Mouse (Mus musculus): ENCODE data around the gene Vmn2r33. TPM values are rescaled to one million over a fixed set of nuclear protein-coding genes. Genes with fewer than 3 reads are reported as not detected.

Vmn2r33 gene
- polyA plus RNA-seq (2014; fragmentation: Illumina TruSeq; extraction: RNeasy Lipid Tissue Mini Kit (QIAGEN cat#74804); ENCODE audit: low read depth, low replicate concordance): not detected

DNA sequence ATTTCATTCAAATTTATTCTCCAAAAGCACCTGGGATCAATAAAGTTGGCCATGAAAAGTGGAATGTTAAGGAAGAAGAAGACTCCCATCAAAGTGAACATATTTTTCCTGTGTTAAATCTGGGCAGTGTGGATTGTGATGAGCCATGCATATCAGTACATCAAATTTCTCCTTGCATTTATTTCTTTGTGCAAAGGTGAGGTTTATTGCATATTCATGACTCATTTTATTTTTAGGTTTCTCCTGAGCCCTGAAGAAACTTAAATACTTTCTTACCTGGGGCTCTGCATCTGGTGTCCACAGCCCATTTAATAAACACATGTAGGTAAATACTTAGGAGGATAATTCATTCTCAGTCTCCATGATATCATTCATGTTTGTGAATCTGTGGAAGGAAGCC, at the start of gene Vmn2r33:
Vmn2r33 (minus strand) TSS at position 101 of the 400 bp plus-strand sequence.

Other genes starting within 250 kb of the Vmn2r33 start
- not detected for gene Vmn2r30, start 229.2 kb downstream of the Vmn2r33 start, polyA plus RNA-seq (2014; fragmentation: Illumina TruSeq; extraction: RNeasy Lipid Tissue Mini Kit (QIAGEN cat#74804); ENCODE audit: low read depth, low replicate concordance)
- not detected for gene Gm45783, start 192.2 kb downstream of the Vmn2r33 start, polyA plus RNA-seq (2014; fragmentation: Illumina TruSeq; extraction: RNeasy Lipid Tissue Mini Kit (QIAGEN cat#74804); ENCODE audit: low read depth, low replicate concordance)
- not detected for gene Vmn2r31, start 167.1 kb downstream of the Vmn2r33 start, polyA plus RNA-seq (2014; fragmentation: Illumina TruSeq; extraction: RNeasy Lipid Tissue Mini Kit (QIAGEN cat#74804); ENCODE audit: low read depth, low replicate concordance)
- gene Vmn2r32, start 86.8 kb downstream of the Vmn2r33 start, polyA plus RNA-seq (2014; fragmentation: Illumina TruSeq; extraction: RNeasy Lipid Tissue Mini Kit (QIAGEN cat#74804); ENCODE audit: low read depth, low replicate concordance): not detected
- gene Vmn2r34, start 122.7 kb upstream of the Vmn2r33 start, polyA plus RNA-seq (2014; fragmentation: Illumina TruSeq; extraction: RNeasy Lipid Tissue Mini Kit (QIAGEN cat#74804); ENCODE audit: low read depth, low replicate concordance): not detected